Mouse (Mus musculus): Measurements from ENCODE around the gene Apc2.

- no peak for TF ChIP-seq TAL1 (IDR thresholded peaks at IDR 0.05; ENCODE audit: low read length)
- TF ChIP-seq GATA1 (IDR thresholded peaks at IDR 0.05; ENCODE audit: low read length) = peak; percentile 73
Measured at GRCm38 (mm10) chr10:80264341-80265148, 31.2 kb upstream of the Apc2 start.

Measured in erythroblast, embryonic 14.5 days (primary cell).